Mouse (Mus musculus) thymus, postnatal 0 days (tissue): ENCODE measurements at regions not wholly inside any gene's neighbourhood (a gene's known extent, or its start where the extent isn't known, plus 50 kb on each side); places are given as distances from the start of the nearest gene placed in this dataset.

Experiments used
- DNase-seq: peaks from one replicate; pipeline ENCODE4 v3.0.0-alpha.2; 2015; ENCODE audit warnings: low spot score

DNA sequence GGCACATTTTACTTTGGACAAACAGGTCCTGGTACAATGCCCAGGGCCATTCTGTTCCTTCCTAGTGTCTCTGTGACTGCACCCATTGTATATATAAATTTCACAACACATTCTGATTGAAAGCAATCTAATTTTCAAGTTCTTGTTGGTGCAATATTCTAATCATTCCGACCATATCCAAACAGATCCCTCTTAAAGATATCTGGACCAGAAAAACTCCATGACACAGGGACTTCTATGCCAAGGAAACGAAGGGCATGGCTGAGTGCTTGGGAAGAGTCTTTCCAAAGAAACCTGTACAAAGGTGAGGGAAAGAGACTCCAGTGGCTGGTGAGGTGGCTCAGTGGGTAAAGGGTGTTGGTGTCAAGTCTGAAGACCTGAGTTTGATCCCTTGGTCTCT is 337.8 kb downstream of the Pmp22 start:
- DNase-seq = no peak

GRCm38 (mm10) chr11:63474831-63475230 is 346.0 kb downstream of the Pmp22 start:
- no peak for DNase-seq

GRCm38 (mm10) chr11:63481676-63482310 is 353.0 kb downstream of the Pmp22 start:
- DNase-seq = no peak

DNA sequence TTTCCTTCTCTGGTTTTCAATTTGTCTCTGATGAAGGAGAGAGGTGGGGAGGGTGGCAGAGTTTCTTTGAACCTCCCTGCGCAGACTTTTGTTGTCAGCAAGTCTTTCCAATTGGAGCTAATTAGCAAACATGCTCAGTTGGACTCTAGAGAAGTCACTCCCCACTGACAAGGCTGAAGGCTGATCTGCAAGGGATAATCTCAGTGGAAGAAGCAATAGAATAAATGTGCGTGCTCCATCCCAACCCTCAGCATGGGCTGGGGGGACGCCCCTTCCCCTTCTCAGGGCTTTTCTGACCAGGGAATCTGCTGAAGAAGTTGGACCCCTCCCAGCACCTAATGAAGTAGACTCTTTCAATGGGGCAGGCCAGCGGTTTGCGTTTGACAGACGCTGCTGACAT is 353.8 kb downstream of the Pmp22 start:
- no peak for DNase-seq

DNA sequence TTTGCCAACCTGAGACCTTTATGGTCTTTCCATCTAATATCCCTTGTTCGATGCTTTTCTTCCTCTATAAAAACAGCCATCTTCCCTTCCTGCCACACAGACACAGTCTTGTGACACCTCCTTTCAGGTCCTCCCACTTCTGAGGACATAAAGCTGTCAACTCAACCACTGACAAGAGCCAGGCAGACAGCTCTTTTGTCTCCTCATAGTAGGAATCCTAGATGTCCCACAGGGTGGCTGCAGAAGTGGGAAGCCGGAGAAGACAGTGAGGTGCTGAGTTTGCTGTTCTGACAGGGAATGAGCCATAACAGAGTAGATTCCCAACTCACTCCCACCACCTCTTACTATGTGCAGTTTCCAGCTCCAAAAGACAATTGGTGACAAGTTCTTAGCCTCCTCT is 358.4 kb downstream of the Pmp22 start:
- no peak for DNase-seq

DNA sequence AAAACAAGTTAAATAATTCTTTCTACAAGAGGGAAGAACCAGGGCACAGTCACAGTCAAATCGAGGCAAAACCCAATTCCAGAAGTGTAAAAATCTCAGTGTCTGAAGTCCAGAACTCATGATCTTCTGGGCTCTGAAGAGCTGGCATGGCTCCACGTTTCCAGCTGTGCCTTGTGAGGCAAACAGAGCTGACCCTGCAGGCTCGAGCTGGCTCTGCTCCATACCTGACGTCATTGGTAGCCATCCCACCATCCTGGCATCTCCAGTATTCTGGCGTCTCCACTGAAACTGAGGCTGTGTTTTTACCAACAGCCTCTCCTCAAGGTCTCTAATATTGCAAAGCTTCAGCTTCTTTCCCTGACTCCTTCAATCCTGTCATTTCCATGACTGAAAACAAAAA is 373.4 kb downstream of the Pmp22 start:
- DNase-seq = no peak

- no peak for DNase-seq
Observed at GRCm38 (mm10) chr11:63507387-63507786, 378.6 kb downstream of the Pmp22 start.

- DNase-seq = no peak
Observed at GRCm38 (mm10) chr11:63508727-63509126, 379.9 kb downstream of the Pmp22 start.

DNA sequence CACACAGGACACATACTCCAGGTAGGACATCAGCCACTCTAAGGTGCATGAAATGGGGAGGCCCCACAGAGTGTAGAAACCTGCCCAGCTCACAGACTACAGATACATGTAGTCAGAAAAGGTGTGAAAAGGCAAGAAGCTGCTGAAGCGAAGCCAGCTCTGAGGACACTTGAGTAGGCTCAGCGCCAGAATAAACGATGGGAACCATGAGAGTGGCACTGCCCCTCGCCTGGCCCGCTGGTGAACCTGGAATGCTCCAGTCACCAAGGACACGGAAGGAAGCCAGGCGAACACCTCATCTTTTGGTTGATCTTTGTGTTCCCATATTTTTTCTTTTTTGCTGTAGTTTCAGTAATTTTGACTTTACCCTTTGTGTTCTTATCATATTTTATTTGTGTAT is 381.8 kb downstream of the Pmp22 start:
- DNase-seq = no peak

DNA sequence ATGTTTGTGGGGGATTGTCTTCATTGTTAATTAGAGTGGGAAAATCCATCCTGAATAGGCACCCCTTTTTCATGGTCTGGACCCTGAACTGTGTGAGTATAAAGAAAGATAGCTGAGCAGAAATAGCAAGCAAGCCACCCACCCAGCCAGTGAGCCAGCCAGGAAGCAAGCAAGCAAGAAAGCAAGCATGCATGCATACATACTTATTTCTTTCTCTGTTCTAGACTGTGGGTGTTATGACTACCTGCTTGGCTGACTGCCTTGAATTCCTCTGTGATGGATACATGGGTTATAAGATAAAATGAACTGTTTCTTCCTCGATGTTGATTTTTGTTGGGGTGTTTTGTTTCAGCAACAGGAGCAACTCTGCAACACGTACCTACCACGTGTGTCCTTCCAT is 385.8 kb downstream of the Pmp22 start:
- DNase-seq = no peak

DNA sequence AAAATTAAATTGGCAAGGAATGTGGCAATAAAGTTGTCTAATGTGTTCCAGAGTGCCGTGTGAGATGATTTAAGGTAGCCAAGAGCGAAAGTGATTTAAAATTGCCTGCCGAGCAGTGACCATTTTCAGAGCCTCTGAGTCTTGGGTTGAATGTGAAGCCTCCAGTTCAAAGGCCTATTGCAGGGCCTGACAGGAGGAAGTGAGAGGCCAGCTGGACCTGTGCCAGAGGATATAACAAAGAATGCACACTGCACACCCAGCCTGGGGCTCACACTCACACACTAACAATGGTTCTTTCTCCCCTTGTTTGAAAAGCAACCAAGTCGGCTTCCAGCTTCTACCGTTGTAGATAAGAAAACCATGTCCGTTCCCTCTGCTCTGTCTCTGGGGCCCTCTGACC is 390.1 kb downstream of the Pmp22 start:
- DNase-seq = no peak

- no peak for DNase-seq
Observed at GRCm38 (mm10) chr11:63524254-63524653, 395.5 kb downstream of the Pmp22 start.

GRCm38 (mm10) chr11:63525431-63525830 is 396.6 kb downstream of the Pmp22 start:
- DNase-seq = no peak

DNA sequence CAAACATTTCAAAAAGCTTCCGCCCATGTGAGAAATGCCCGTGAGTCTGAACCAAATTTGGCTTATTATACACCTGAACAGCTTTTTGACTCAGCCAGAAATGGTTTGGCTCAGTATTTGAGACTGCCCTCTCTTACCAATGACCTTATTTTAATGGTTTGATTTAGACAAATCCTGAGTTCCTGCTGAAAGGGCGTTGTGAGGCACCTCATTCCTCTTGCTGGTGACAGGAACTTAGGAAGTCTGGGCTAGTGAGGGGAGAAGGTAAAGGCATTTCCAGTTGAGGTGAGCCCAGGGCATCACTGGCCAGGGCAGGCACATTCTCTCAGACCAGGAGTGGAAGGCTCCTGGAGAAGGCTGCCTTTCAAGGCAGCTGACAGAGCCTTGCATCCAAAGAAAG is 396.1 kb downstream of the Hs3st3b1 start:
- DNase-seq = no peak

- no peak for DNase-seq
Observed at GRCm38 (mm10) chr11:63532752-63533151, 389.3 kb downstream of the Hs3st3b1 start.

- no peak for DNase-seq
Observed at GRCm38 (mm10) chr11:63533555-63534200, 388.4 kb downstream of the Hs3st3b1 start.

GRCm38 (mm10) chr11:63537693-63538092 is 384.4 kb downstream of the Hs3st3b1 start:
- no peak for DNase-seq

DNA sequence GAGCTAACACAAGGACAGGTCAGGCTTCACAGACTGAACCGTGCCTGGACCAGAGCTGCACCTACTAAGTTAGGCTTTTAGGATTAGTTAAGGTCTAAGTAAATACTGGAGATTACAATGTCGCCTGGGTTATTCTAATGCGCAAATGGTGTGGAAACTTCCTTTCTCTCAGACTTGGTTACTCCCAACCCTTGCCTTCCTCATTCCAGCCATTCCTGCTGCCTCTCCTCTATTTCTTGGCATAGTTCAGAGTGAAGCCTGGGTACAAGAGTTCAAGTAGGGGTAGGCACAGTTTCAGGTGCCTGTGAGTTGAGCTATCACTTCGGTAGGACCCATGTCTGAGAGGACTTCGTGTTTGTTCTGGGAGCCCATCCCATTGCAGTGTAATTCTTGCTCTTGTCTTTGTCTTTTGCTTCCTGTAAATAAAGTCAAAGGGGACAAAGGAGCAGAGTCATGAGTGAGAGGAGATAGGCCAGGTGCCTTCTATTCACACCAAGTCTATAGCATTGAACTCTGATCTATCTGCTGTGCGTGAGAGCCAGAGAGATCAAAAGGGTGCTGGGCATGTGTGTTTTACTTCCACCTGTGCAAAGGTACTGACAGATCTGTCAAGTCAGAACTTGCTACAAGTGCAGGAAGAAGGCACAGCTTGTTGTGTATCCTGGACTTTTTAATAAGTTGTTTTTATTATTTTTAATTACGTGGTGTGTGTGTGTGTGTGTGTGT is 378.0 kb downstream of the Hs3st3b1 start:
- no peak for DNase-seq

- no peak for DNase-seq
Observed at GRCm38 (mm10) chr11:63545516-63545915, 376.6 kb downstream of the Hs3st3b1 start.

DNA sequence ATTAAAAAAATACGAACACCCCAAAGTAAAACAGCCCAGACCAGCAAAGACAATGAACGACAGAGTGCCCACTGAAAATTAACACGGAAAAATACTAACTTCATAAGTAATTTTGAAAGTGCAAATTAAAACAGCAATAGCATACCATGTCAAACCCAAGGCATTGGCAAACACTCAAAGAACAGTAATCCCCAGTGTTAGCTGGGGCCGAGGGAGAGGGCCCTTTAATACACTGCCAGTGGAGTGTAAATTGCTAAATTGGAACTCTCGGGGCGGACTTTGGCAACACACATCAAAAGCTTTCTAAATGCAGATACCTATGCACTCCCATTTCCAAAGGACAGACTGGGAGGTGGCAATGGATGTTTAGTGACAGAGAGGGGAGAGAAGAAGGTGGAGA is 361.6 kb downstream of the Hs3st3b1 start:
- no peak for DNase-seq

- DNase-seq = no peak
Observed at GRCm38 (mm10) chr11:63562696-63563095, 359.4 kb downstream of the Hs3st3b1 start.

- no peak for DNase-seq
Observed at GRCm38 (mm10) chr11:63565471-63566232, 356.4 kb downstream of the Hs3st3b1 start.
